Mouse (Mus musculus): Measurements from ENCODE around the gene Mettl26.

Gene Mettl26

GRCm38 (mm10) chr17:25837533-25837932, 37.3 kb upstream of the Mettl26 start:
- no peak for DNase-seq

DNA sequence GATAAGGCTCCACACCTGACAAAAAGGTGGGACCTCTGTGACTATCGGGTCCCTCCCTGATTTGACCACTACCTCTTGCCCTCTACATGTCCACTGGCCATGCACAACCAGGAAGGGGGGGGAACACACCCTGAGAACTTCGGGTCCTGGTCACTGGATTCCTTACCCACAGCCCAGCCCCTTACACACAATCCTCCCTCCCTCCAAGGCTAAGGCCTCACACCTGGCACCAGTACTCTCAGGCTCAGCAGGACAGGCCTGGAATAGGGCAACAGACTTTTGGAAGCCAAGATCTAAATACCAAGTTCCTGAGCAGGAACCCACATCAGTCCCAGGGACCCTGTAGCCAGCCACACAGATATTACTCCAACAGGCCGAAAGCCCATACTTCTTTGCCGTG, 36.0 kb upstream of the Mettl26 start:
- peak in 1 of 2 experiments; percentile 38 for DNase-seq

DNA sequence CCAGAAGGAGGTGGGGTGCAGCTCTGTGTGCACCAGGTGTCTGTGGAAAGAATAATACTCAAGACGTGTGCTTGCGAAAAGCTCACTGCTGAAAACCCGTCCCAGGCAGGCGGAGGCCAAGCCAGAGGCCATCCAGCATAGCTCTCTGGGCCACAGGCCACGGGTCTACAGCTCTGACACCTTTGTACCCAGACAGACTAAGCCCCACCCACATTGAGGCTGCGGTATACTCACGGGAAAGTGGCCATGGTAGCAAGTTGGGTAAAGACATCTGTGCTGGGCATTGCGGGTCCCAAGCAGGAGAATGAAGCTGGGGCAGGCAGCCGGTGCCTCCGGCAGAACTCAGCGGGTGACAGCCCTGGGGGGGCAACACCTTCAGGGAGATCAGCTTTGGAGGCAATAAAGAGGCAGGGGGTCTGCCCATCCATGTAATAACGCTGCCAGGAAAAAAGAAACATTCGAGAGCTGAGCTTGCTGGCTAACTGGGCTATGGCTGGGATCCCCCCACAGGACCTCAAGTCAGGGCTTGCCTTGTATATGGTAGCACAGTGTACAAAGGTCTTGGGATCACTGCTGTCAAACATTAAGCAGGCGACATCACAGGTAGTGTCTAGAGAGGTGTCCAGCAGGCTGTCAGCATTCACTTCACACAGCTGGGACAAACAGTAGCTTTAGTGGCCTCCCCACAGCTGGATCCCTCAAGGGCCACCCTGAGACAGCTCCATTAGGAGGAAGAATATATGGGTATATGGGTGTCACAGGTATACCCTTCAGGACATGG, 35.2 kb upstream of the Mettl26 start:
- peak; percentile 71 to 85 for DNase-seq

DNA sequence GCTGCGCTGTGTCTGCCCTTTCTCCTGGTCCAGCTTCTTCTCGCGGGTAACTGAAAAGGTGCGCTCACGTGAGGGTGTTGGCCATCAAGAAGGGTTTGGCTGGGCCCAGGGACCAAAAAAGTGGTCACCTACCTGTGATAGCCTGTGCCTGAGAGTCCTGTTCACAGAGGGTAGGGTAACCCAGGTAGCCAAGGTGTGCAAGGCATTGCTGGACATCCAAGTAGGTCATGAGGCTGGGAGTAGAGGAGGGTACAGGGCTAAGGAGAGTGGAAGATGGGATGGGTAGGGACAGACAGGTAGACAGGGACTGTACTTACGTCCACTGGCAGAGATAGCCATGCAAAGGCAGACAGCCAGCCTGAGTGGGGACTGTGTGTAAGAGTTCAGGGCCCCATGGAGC, 34.4 kb upstream of the Mettl26 start:
- no peak for DNase-seq

DNA sequence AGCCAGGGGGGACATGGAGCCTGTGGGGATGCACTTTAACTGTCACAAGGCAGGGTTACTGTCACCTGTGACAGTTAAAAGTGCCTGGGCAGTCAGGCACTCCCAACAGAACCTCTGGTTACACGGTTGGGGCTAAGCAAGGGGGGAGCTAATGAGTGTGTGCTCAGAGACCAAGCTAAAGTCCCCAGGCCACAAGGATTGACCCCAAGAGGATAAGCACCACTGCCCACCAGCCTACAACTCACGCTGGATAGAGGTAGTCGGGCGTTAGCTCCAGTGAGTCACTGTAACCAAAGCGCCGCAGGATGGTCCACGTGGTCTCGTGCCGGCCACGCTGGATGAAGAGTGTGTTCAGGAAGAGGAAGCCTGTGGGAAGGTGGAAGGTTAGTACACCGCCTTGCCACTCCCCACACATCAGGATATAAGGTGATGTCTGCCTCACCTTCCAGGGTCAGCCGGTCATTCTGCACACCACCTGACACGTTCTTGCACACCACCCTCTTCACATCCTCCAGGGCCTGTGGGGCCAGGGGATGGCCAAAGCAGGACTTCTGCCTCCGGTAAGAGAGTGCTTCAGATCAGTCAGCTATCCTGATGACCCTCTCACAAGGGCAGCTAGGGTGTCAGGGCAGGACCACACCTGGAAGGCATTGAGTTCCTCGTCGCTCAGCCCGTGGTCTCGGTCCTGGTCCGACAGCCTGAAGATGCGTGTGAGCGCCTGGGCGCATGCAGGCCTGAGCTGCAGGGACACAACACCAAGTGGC, 33.6 kb upstream of the Mettl26 start, which contains the start of gene Gm20683:
Gene Gm20683 (minus strand): TSS at position 647 of the 764 bp plus-strand sequence.
- DNase-seq: no peak

- DNase-seq: no peak
Measured at GRCm38 (mm10) chr17:25842509-25842908, 32.4 kb upstream of the Mettl26 start.

GRCm38 (mm10) chr17:25843122-25843521, 31.8 kb upstream of the Mettl26 start:
- DNase-seq: no peak

GRCm38 (mm10) chr17:25843636-25844395, 31.1 kb upstream of the Mettl26 start:
- no peak for DNase-seq

GRCm38 (mm10) chr17:25844396-25844901, 30.4 kb upstream of the Mettl26 start, which contains the start of gene Rhot2:
Gene Rhot2 (minus strand): TSS chr17:25844851.
- DNase-seq: peak; percentile 97 to 98

- DNase-seq: no peak
Measured at GRCm38 (mm10) chr17:25860229-25860628, 14.6 kb upstream of the Mettl26 start.

GRCm38 (mm10) chr17:25860832-25861703, 13.8 kb upstream of the Mettl26 start, which contains the start of gene Wdr90:
Gene Wdr90 (minus strand): TSS chr17:25861501.
- peak; percentile 92 to 96 for DNase-seq

GRCm38 (mm10) chr17:25861704-25862612, 12.9 kb upstream of the Mettl26 start:
- DNase-seq: no peak

DNA sequence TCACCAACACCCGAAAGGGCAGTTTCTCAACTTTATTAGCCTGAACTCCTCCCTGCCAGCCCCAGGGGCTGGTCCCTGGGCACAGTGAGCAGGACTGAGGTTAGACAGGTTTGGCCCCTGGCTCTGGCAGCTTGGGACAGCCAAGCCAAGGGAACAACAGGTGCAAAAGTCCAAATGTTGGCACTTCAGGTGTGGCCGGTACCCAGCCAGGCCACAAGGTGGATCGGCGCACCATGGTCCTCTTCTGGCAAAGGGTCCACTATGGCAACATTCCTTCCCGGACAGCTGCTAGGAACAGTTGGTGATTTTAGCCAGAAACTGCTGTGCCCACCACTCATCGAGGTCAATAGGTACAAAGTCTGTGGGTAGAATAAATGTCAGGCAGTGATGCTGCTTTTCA, 11.2 kb upstream of the Mettl26 start:
- peak; percentile 56 to 80 for DNase-seq

DNA sequence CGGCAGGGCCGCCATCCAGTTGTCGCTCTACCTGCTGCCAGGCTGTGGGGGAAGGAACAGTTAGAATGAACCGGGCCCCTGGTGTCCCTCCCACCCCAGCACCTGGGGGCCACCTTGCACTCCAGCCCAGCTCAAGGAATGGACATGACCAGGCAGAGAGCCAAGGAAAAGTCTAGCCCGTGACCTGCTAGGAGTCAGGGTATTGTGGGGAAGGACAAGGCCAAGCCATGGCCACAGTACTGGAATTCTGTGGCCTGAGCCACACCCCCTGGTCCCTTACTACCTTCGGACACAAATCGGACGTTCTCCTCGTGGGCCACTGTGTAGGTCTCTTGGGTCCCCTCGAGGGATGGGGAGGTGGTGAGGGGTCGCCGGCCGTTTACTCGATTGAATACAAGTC, 10.6 kb upstream of the Mettl26 start:
- DNase-seq: peak; percentile 50 to 77

DNA sequence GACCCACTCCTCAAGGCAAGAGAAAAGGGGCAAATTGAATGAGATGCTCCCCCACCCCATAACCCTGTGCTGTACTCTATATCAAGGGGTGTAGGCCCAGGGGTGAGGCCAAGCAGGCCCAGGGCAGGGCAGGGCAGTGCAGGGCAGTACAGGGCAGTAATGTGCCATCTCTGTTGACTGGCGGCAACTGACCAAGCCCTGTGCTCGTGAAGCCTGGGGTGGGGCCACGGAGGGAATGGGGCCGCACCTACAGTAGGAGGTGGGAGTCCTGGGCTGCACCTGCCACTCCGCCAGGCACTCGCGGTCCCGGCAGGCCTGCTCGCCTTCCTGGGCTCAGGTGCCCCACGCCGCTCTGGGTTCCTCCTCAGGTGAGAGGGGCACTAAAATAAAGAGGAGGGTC, 9.6 kb upstream of the Mettl26 start:
- peak in 1 of 2 experiments; percentile 67 for DNase-seq

DNA sequence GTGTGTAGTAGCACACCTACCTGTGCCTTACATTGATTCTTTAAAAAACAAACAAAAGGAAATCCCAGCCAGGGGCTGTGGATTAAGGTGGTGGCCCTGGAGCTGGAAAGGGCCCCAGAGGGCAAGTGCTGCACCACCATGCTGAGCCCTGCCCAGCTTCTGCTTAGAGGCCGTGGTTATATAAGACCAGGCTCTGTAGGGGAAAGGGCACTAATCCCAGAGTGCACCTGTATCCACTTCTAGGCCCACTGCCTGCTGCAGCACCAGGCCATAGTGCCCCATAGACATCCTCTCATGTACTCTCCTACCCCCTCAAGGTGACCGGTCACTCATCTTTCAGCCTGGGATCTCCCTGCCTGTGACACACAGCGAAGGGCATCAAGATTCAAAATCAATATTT, 8.7 kb upstream of the Mettl26 start:
- DNase-seq: peak; percentile 47 to 86

DNA sequence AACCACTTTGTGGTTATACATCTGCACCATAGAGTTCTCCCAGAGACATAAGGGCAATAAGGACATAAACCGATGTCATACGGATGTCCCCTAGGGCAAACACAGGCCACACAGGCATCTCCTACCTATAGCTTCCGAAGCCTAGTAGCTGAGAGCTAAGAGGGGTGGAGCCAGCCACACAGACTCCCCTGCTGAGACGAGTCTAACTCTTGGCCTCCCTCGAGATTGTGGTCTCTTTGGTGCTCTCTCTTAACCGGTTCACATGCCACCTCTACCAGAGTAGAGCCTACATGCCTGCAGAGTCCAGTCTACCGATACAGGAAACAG, 7.4 kb upstream of the Mettl26 start:
- no peak for DNase-seq

GRCm38 (mm10) chr17:25867836-25868600, 6.9 kb upstream of the Mettl26 start:
- DNase-seq: peak; percentile 83 to 91

GRCm38 (mm10) chr17:25868601-25869191, 6.2 kb upstream of the Mettl26 start, which contains the start of gene Mcrip2:
Gene Mcrip2 (minus strand): TSS chr17:25868764.
- peak; percentile 87 to 94 for DNase-seq
